Mouse (Mus musculus) kidney, embryonic 14.5 days (tissue): ENCODE data around the gene Celsr2. TPM values are rescaled to one million over a fixed set of nuclear protein-coding genes. Genes with fewer than 3 reads are reported as not detected.

Experiments
- ATAC-seq: fragments of 200-750 bp; cut with Nextera tagmentation; 2 replicates; pipeline ENCODE4 v1.8.0; 2017; ENCODE audit warnings: moderate number of reproducible peaks, mild to moderate bottlenecking, moderate TSS enrichment, moderate library complexity; ENCODE audit not compliant: low FRiP score, low TSS enrichment
- H3K27ac ChIP-seq: fragments of 300-500 bp; sonication (generic); 2 replicates; pipeline ENCODE4 v1.5.1; 2014; ENCODE audit warnings: low read depth, mild to moderate bottlenecking, low read length, moderate library complexity, mixed read lengths
- H3K27me3 ChIP-seq: fragments of 300-500 bp; sonication (generic); 2 replicates; pipeline ENCODE4 v1.6.1; 2014; ENCODE audit warnings: mild to moderate bottlenecking, low read length; ENCODE audit not compliant: control insufficient read depth, insufficient read depth
- H3K36me3 ChIP-seq: fragments of 300-500 bp; sonication (generic); 2 replicates; pipeline ENCODE4 v1.6.1; 2014; ENCODE audit warnings: low read length, mixed read lengths; ENCODE audit not compliant: control insufficient read depth, insufficient read depth
- H3K4me1 ChIP-seq: fragments of 300-500 bp; sonication (generic); 2 replicates; pipeline ENCODE4 v1.6.1; 2014; ENCODE audit warnings: low read length, mixed read lengths; ENCODE audit not compliant: control insufficient read depth, insufficient read depth
- H3K4me2 ChIP-seq: fragments of 300-500 bp; sonication (generic); replicated peaks from 2 replicates; pipeline ENCODE4 v1.6.1; 2014; ENCODE audit warnings: low read depth, mild to moderate bottlenecking, low read length
- H3K4me3 ChIP-seq: fragments of 300-500 bp; sonication (generic); 2 replicates; pipeline ENCODE4 v1.5.1; 2014; ENCODE audit warnings: mild to moderate bottlenecking, low read length
- H3K9ac ChIP-seq: fragments of 300-500 bp; sonication (generic); 2 replicates; pipeline ENCODE4 v1.6.1; 2014; ENCODE audit warnings: low read depth, mild to moderate bottlenecking, low read length, moderate library complexity
- H3K9me3 ChIP-seq: fragments of 300-500 bp; sonication (generic); 2 replicates; pipeline ENCODE4 v1.6.1; 2016; ENCODE audit warnings: low read length; ENCODE audit not compliant: control insufficient read depth
- WGBS: fragments of 180-500 bp; shearing (Covaris S2); extraction: QIAGEN DNeasy Blood & Tissue Kit; methylation state at CpG from one replicate; pipeline ENCODE4 v1.1.7; 2014; 5-methylcytosine and 5-hydroxymethylcytosine counted together
- polyA plus RNA-seq: library from polyadenylated mRNA; unstranded; fragments of >200 nt; fragmentation: Nextera tagmentation; extraction: Ambion mirVana; gene quantifications from 2 replicates; pipeline ENCODE4 v1.2.1, GENCODE M21; 2014

Celsr2 gene
- polyA plus RNA-seq, 1 experiment from 2014 or later, result 27.9 TPM

DNA sequence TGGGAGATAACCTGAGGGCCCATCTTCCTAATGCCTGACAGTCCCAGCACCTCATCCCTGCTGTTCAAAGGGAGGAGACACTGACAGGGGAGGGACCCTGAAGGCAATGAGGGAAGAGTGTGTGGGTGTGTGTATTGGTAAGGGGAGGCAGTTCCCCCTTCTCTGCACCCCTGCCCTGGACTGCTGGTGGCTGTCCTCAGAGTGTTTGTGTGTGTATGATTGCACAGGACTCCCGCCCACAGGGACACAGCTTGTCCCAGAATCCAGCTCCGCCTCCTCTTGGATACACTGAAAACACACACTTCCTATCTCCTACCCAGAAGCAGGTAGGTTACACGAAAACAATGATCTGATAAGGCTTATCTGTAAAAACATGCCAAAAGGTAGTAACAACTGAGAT is 60.1 kb downstream of the Celsr2 start:
- ATAC-seq, result no peak
- Histone ChIP-seq H3K9me3 (no peaks in the 10 kb centered on the region), H3K27ac (no peak overlapping the region), H3K27me3 (no peaks in the 10 kb centered on the region), H3K36me3 (peaks cover 40% of the 10 kb centered on the region; the same call in 1 of the 2 replicates), H3K4me3 (no peak overlapping the region), H3K4me1 (no peaks in the 10 kb centered on the region), H3K4me2 (no peak overlapping the region), H3K9ac (no peak overlapping the region)
- 76% methylated on average over 3 of the region's 3 CpGs for WGBS

DNA sequence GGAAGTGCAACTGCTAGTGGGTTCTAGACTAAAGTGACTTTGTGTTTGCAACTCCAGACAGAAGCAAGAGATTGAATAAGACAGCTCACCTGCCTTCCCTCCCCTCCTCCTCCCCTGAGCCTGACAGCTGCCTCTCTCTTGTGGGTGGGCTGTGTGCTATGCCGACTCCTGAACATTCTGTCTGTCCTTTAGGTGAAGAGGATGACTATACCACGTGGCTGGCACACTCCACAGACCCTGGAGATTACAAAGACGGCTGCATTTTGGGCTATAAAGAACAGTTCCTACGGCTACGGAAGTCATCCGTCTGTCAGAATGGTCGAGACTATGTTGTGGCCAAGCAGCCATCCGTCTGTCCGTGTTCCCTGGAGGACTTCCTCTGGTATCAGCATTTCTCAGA is 67.0 kb downstream of the Celsr2 start:
- Histone ChIP-seq H3K36me3 (peaks cover 50% of the 10 kb centered on the region), H3K4me2 (no peak overlapping the region), H3K27ac (no peak overlapping the region), H3K27me3 (no peaks in the 10 kb centered on the region), H3K9me3 (no peaks in the 10 kb centered on the region), H3K4me3 (no peak overlapping the region), H3K4me1 (no peaks in the 10 kb centered on the region), H3K9ac (no peak overlapping the region)
- 82% methylated on average over 9 of the region's 9 CpGs for WGBS
- ATAC-seq, result no peak

DNA sequence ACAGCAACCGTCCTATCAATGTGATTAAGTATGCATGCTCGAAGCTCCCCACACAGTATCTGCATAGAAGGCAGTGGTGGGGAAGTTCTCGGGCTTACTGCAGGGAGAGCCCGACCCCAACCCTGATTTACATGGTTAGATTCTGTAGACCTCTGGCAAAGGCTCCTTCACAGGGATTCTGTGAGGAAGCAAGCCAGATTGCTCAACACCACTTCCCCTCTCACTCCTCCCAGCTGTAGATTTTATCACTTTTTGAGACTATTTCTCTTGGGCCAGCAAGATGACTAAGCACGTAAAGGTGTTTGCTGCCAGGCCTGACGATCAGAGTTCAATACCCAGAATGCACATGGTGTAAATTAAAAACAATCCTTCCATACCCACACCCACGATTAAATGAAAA is 69.5 kb downstream of the Celsr2 start:
- 93% methylated on average over 7 of the region's 7 CpGs for WGBS
- Histone ChIP-seq H3K4me3 (no peak overlapping the region), H3K4me1 (no peaks in the 10 kb centered on the region), H3K4me2 (no peak overlapping the region), H3K27me3 (no peaks in the 10 kb centered on the region), H3K9ac (no peak overlapping the region), H3K27ac (no peak overlapping the region), H3K36me3 (peaks cover 47% of the 10 kb centered on the region), H3K9me3 (no peaks in the 10 kb centered on the region)
- ATAC-seq, result no peak

DNA sequence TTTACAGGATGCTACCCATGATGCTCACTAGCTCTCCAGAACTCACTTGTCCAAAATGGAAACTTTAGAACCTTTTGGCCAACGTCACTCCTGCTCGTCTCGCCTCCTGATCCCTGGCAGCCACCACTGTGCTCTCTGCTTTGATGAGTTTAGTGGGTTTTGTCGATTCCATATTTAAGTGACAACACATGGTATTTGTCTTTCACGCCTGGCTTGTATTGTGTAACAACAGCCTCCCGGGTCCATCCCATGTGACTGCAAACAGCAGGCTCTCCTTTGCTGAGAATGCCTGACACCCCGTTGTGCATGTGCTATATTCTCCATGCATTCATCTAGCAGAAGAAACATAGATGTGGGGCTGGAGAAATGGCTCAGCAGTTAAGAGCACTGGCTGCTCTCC is 73.2 kb downstream of the Celsr2 start:
- Histone ChIP-seq H3K4me2 (no peak overlapping the region), H3K9ac (no peak overlapping the region), H3K9me3 (no peaks in the 10 kb centered on the region), H3K4me1 (no peaks in the 10 kb centered on the region), H3K36me3 (peaks cover 47% of the 10 kb centered on the region), H3K4me3 (no peak overlapping the region), H3K27ac (no peak overlapping the region), H3K27me3 (no peaks in the 10 kb centered on the region)
- no peak for ATAC-seq
- WGBS, result 83% methylated on average over 7 of the region's 7 CpGs

DNA sequence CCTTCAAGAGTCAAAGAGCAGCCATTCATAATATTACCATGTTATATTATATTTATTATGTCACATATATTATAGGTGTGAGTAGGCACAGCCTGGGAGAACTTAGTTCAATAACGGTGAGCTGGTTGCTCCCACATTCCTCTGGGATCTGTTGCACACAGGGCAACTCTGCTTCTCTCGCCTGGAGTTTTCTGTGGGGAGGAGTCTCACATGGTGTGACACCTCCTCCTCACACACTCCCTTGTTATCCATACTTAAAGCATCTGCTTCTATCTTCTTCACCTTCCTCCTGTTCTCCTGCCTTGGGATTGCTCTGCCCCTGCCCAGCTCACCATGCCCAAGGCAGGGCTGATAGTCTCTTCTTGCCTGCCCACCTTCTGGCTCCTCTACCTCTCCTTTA is 74.3 kb downstream of the Celsr2 start:
- Histone ChIP-seq H3K9me3 (no peaks in the 10 kb centered on the region), H3K27ac (no peak overlapping the region), H3K4me1 (no peaks in the 10 kb centered on the region), H3K9ac (no peak overlapping the region), H3K27me3 (no peaks in the 10 kb centered on the region), H3K4me2 (no peak overlapping the region), H3K36me3 (peaks cover 43% of the 10 kb centered on the region), H3K4me3 (no peak overlapping the region)
- no peak for ATAC-seq
- 83% methylated on average over 2 of the region's 2 CpGs for WGBS

Other genes starting within 250 kb of the Celsr2 start
- gene Amigo1, start 229.2 kb downstream of the Celsr2 start, polyA plus RNA-seq, result 3.0 and 3.7 TPM in 2 replicates
- 1.4 and 2.2 TPM in 2 replicates for gene Cyb561d1, start 214.3 kb downstream of the Celsr2 start, polyA plus RNA-seq
- 16.9 and 21.9 TPM in 2 replicates for gene Atxn7l2, start 204.6 kb downstream of the Celsr2 start, polyA plus RNA-seq
- gene Sypl2, start 188.9 kb downstream of the Celsr2 start, polyA plus RNA-seq, result 2.9 and 4.7 TPM in 2 replicates
- 327 and 365 TPM in 2 replicates for gene Psma5, start 158.6 kb downstream of the Celsr2 start, polyA plus RNA-seq
- gene Sort1, start 131.5 kb downstream of the Celsr2 start, polyA plus RNA-seq, result 10.0 and 17.8 TPM in 2 replicates
- not detected in 2 replicates for gene Mybphl, start 50.6 kb downstream of the Celsr2 start, polyA plus RNA-seq
- 48.9 and 51.4 TPM in 2 replicates for gene Psrc1, start 31.7 kb downstream of the Celsr2 start, polyA plus RNA-seq
- gene Sars, start 29.7 kb upstream of the Celsr2 start, polyA plus RNA-seq, result 106 and 120 TPM in 2 replicates
- not detected in 2 replicates for gene 1700013F07Rik, start 118.6 kb upstream of the Celsr2 start, polyA plus RNA-seq
- 0.59 and 2.0 TPM in 2 replicates for gene 5330417C22Rik, start 121.0 kb upstream of the Celsr2 start, polyA plus RNA-seq
- 20.4 and 32.7 TPM in 2 replicates for gene Tmem167b, start 146.9 kb upstream of the Celsr2 start, polyA plus RNA-seq
- 35.1 and 45.2 TPM in 2 replicates for gene Taf13, start 156.1 kb upstream of the Celsr2 start, polyA plus RNA-seq
- 4.7 and 8.5 TPM in 2 replicates for gene Wdr47, start 175.7 kb upstream of the Celsr2 start, polyA plus RNA-seq
- 46.5 and 64.3 TPM in 2 replicates for gene Clcc1, start 238.4 kb upstream of the Celsr2 start, polyA plus RNA-seq